Mouse (Mus musculus): ENCODE data around the gene Rbm25.

GRCm38 (mm10) chr12:83632680-83633025 is 1.6 kb downstream of the Rbm25 start:
- TF ChIP-seq CTCF (IDR thresholded peaks at IDR 0.05; ENCODE audit: extremely low read depth, insufficient read depth, low read length) (no peak), POLR2A (IDR thresholded peaks at IDR 0.05; ENCODE audit: extremely low read depth, insufficient read depth, low read length) (no peak)
